Mouse (Mus musculus) layer of hippocampus, postnatal 10 days (tissue): ENCODE results near the gene Urgcp. TPM values are rescaled to one million over a fixed set of nuclear protein-coding genes. Genes with fewer than 3 reads are reported as not detected.

Experiments used
- DNase-seq, 2 experiments: peaks; one replicate each; pipeline ENCODE4 v3.0.0; 2021; ENCODE audit warnings: low spot score in 2 of 2
- total RNA-seq, 2 experiments: library from RNA; stranded (reverse); gene quantifications; 2 replicates each; pipeline ENCODE4 v1.2.3; 2021

The Urgcp gene
- total RNA-seq, 2 experiments from 2014 or later: 46.1 to 46.3 TPM

GRCm38 (mm10) chr11:5787671-5788055 is 25.5 kb upstream of the Urgcp start:
- DNase-seq: no peak

- DNase-seq: no peak
These were observed 23.6 kb upstream of the Urgcp start for GRCm38 (mm10) chr11:5785732-5786131.

- no peak for DNase-seq
These were observed 20.2 kb upstream of the Urgcp start for GRCm38 (mm10) chr11:5782199-5782944.

- no peak for DNase-seq
These were observed 17.9 kb upstream of the Urgcp start for GRCm38 (mm10) chr11:5780035-5780499.

GRCm38 (mm10) chr11:5778481-5778880 is 16.3 kb upstream of the Urgcp start:
- no peak for DNase-seq

- no peak for DNase-seq
These were observed 3.8 kb upstream of the Urgcp start for GRCm38 (mm10) chr11:5766019-5766418.

- DNase-seq: no peak
These were observed 432 bp upstream of the Urgcp start for GRCm38 (mm10) chr11:5762633-5762982.

- no peak for DNase-seq
These were observed 8.4 kb downstream of the Urgcp start for GRCm38 (mm10) chr11:5753755-5754154.

- DNase-seq: no peak
These were observed 17.2 kb downstream of the Urgcp start for GRCm38 (mm10) chr11:5744951-5745350.

- no peak for DNase-seq
These were observed 20.1 kb downstream of the Urgcp start for GRCm38 (mm10) chr11:5742106-5742505.

GRCm38 (mm10) chr11:5740965-5741627 is 21.1 kb downstream of the Urgcp start:
- peak; percentile 66 to 79 for DNase-seq

- no peak for DNase-seq
These were observed 21.6 kb downstream of the Urgcp start for GRCm38 (mm10) chr11:5740599-5740964.

GRCm38 (mm10) chr11:5739846-5740245 is 22.3 kb downstream of the Urgcp start:
- DNase-seq: no peak

- DNase-seq: no peak
These were observed 23.1 kb downstream of the Urgcp start for GRCm38 (mm10) chr11:5738888-5739632.

GRCm38 (mm10) chr11:5737137-5737536 is 25.0 kb downstream of the Urgcp start:
- DNase-seq: no peak

GRCm38 (mm10) chr11:5734323-5734722 is 27.9 kb downstream of the Urgcp start:
- no peak for DNase-seq

- no peak for DNase-seq
These were observed 29.8 kb downstream of the Urgcp start for GRCm38 (mm10) chr11:5732401-5732800.

GRCm38 (mm10) chr11:5729582-5729981 is 32.6 kb downstream of the Urgcp start:
- no peak for DNase-seq

- DNase-seq: no peak
These were observed 43.4 kb downstream of the Urgcp start for GRCm38 (mm10) chr11:5718611-5719354.

- no peak for DNase-seq
These were observed 45.1 kb downstream of the Urgcp start for GRCm38 (mm10) chr11:5716938-5717705.

GRCm38 (mm10) chr11:5716246-5716645 is 45.9 kb downstream of the Urgcp start:
- DNase-seq: no peak
